Mouse (Mus musculus) lung, postnatal 0 days (tissue): ENCODE data around the gene Oaf.

Source experiments
- CTCF ChIP-seq: IDR thresholded peaks from 2 replicates; pipeline ENCODE4 v1.5.1; 2016; ENCODE audit warnings: antibody characterized with exemption, mild to moderate bottlenecking
- EP300 ChIP-seq: IDR thresholded peaks from 2 replicates; pipeline ENCODE4 v1.6.1; 2016; ENCODE audit warnings: antibody characterized with exemption, mild to moderate bottlenecking, control low read depth

DNA sequence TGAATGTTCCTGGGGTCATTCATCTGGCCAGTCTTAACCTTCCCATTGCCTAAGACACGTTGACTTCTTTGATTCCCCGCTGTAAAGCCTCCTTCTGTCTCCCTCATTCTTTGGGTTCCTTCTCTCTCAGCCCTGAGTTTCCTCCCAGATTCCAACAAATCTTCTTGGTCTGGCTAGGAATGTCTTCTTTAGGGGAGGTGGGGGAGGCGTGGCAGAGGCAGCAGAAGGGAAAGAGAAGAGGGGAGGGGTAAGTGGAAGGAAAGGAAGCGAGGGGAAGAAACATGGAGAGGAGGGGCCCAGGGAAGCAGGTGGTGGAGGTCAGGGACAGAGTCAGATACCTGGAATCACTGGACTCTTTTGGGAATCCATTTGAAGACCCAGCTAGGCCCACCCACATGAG is 22.7 kb upstream of the Oaf start:
- TF ChIP-seq CTCF = no peak
- no peak for TF ChIP-seq EP300
